Mouse (Mus musculus) forebrain, embryonic 16.5 days (tissue): ENCODE measurements around the gene Akp3. TPM values are rescaled to one million over a fixed set of nuclear protein-coding genes. Genes with fewer than 3 reads are reported as not detected.

Source experiments
- ATAC-seq: fragments of 200-750 bp; cut with Nextera tagmentation; 2 replicates; pipeline ENCODE4 v1.8.0; 2017; ENCODE audit warnings: mild to moderate bottlenecking, moderate library complexity
- H3K27ac ChIP-seq: fragments of 300-500 bp; sonication (generic); 2 replicates; pipeline ENCODE4 v1.5.1; 2014; ENCODE audit warnings: low read length, control low read depth
- H3K27me3 ChIP-seq: fragments of 300-500 bp; sonication (generic); replicated peaks from 2 replicates; pipeline ENCODE4 v1.6.1; 2014; ENCODE audit warnings: low read length; ENCODE audit not compliant: control insufficient read depth, insufficient read depth
- H3K36me3 ChIP-seq: fragments of 300-500 bp; sonication (generic); 2 replicates; pipeline ENCODE4 v1.6.1; 2014; ENCODE audit not compliant: control insufficient read depth, insufficient read depth
- H3K4me1 ChIP-seq: fragments of 300-500 bp; sonication (generic); replicated peaks from 2 replicates; pipeline ENCODE4 v1.6.1; 2014; ENCODE audit warnings: low read length; ENCODE audit not compliant: control insufficient read depth, insufficient read depth
- H3K4me2 ChIP-seq: fragments of 300-500 bp; sonication (generic); 2 replicates; pipeline ENCODE4 v1.6.1; 2014; ENCODE audit warnings: mild to moderate bottlenecking, low read length, control low read depth
- H3K4me3 ChIP-seq: fragments of 300-500 bp; sonication (generic); replicated peaks from 2 replicates; pipeline ENCODE4 v1.5.1; 2014; ENCODE audit warnings: mild to moderate bottlenecking, low read length, control low read depth
- H3K9ac ChIP-seq: fragments of 300-500 bp; sonication (generic); replicated peaks from 2 replicates; pipeline ENCODE4 v1.6.1; 2014; ENCODE audit warnings: low read depth, low read length, control low read depth
- H3K9me3 ChIP-seq: fragments of 300-500 bp; sonication (generic); 2 replicates; pipeline ENCODE4 v1.6.1; 2016; ENCODE audit warnings: low read length; ENCODE audit not compliant: control insufficient read depth
- WGBS: fragments of 180-500 bp; shearing (Covaris S2); extraction: QIAGEN DNeasy Blood & Tissue Kit; methylation state at CpG from one replicate; pipeline ENCODE4 v1.1.7; 2014; 5-methylcytosine and 5-hydroxymethylcytosine counted together
- polyA plus RNA-seq: library from polyadenylated mRNA; unstranded; fragments of >200 nt; fragmentation: Nextera tagmentation; extraction: Ambion mirVana; gene quantifications from 2 replicates; pipeline ENCODE4 v1.2.1, GENCODE M21; 2015

Akp3 gene
- polyA plus RNA-seq, 1 experiment from 2014 or later: not detected

- 33% methylated on average over 13 of the region's 13 CpGs for WGBS
- Histone ChIP-seq H3K27me3 (peaks cover 36% of the 10 kb centered on the region), H3K4me2 (no peak overlapping the region), H3K9ac (no peak overlapping the region), H3K36me3 (no peaks in the 10 kb centered on the region), H3K27ac (no peak overlapping the region), H3K4me1 (peaks cover 11% of the 10 kb centered on the region), H3K9me3 (no peaks in the 10 kb centered on the region), H3K4me3 (no peak overlapping the region)
- no peak for ATAC-seq
Observed at GRCm38 (mm10) chr1:87149422-87149821, 24.6 kb downstream of the Akp3 start.

GRCm38 (mm10) chr1:87151286-87151685, 26.5 kb downstream of the Akp3 start:
- Histone ChIP-seq H3K9me3 (no peaks in the 10 kb centered on the region), H3K9ac (no peak overlapping the region), H3K4me2 (no peak overlapping the region), H3K27ac (no peak overlapping the region), H3K36me3 (no peaks in the 10 kb centered on the region), H3K27me3 (peaks cover 55% of the 10 kb centered on the region), H3K4me3 (no peak overlapping the region), H3K4me1 (peaks cover 24% of the 10 kb centered on the region)
- WGBS: 80% methylated on average over 6 of the region's 6 CpGs
- no peak for ATAC-seq

- H3K9me3 ChIP-seq: no peaks in the 10 kb centered on the region
- WGBS: under 1% methylated on average over 72 of the region's 72 CpGs
- H3K4me2 ChIP-seq: peak overlapping the region; percentile 56
- no peak overlapping the region for H3K27ac ChIP-seq
- H3K4me3 ChIP-seq: peak overlapping the region; percentile 52
- H3K27me3 ChIP-seq: peaks cover 79% of the 10 kb centered on the region
- peak; percentile 37 for ATAC-seq
- peaks cover 24% of the 10 kb centered on the region for H3K4me1 ChIP-seq
- no peaks in the 10 kb centered on the region for H3K36me3 ChIP-seq
- peak overlapping the region; percentile 46 for H3K9ac ChIP-seq
Observed at GRCm38 (mm10) chr1:87153776-87154500, 29.2 kb downstream of the Akp3 start.

GRCm38 (mm10) chr1:87154501-87155120, 29.8 kb downstream of the Akp3 start:
- WGBS: 2% methylated on average over 58 of the region's 58 CpGs
- peaks cover 24% of the 10 kb centered on the region for H3K4me1 ChIP-seq
- H3K4me3 ChIP-seq: peak overlapping the region; percentile 52
- H3K27me3 ChIP-seq: peaks cover 79% of the 10 kb centered on the region
- no peaks in the 10 kb centered on the region for H3K9me3 ChIP-seq
- H3K36me3 ChIP-seq: no peaks in the 10 kb centered on the region
- peak; percentile 16; the same call in 1 of the 2 replicates for ATAC-seq
- no peak overlapping the region for H3K27ac ChIP-seq
- H3K4me2 ChIP-seq: peak overlapping the region; percentile 56
- peak overlapping the region; percentile 46 for H3K9ac ChIP-seq

GRCm38 (mm10) chr1:87155531-87156198, 30.9 kb downstream of the Akp3 start:
- peaks cover 81% of the 10 kb centered on the region for H3K27me3 ChIP-seq
- H3K9ac ChIP-seq: peak overlapping the region; percentile 59
- peak overlapping the region; percentile 52 for H3K4me3 ChIP-seq
- no peaks in the 10 kb centered on the region for H3K36me3 ChIP-seq
- no peak overlapping the region for H3K27ac ChIP-seq
- H3K9me3 ChIP-seq: no peaks in the 10 kb centered on the region
- peak overlapping the region; percentile 79 for H3K4me2 ChIP-seq
- ATAC-seq: peak; percentile 61
- peaks cover 24% of the 10 kb centered on the region for H3K4me1 ChIP-seq
- WGBS: 1% methylated on average over 43 of the region's 56 CpGs

GRCm38 (mm10) chr1:87156199-87156587, 31.4 kb downstream of the Akp3 start, which contains the start of gene Ecel1:
Gene Ecel1 (minus strand): TSS chr1:87156521.
- peak within 1 kb of the TSS; percentile 59 for H3K9ac ChIP-seq
- no peak within 1 kb of the TSS for H3K27ac ChIP-seq
- WGBS: 3% methylated on average over 11 of the region's 12 CpGs
- peaks cover 77% of the 10 kb centered on the region for H3K27me3 ChIP-seq
- H3K4me2 ChIP-seq: peak within 1 kb of the TSS; percentile 79
- ATAC-seq: no peak
- H3K4me1 ChIP-seq: peaks cover 24% of the 10 kb centered on the region
- peak within 1 kb of the TSS; percentile 52 for H3K4me3 ChIP-seq
- no peaks in the 10 kb centered on the region for H3K36me3 ChIP-seq
- H3K9me3 ChIP-seq: no peaks in the 10 kb centered on the region

GRCm38 (mm10) chr1:87159396-87159795, 34.6 kb downstream of the Akp3 start:
- WGBS: 87% methylated on average over 3 of the region's 3 CpGs
- Histone ChIP-seq H3K4me2 (no peak overlapping the region), H3K27me3 (peaks cover 45% of the 10 kb centered on the region), H3K4me1 (peaks cover 16% of the 10 kb centered on the region), H3K27ac (no peak overlapping the region), H3K9ac (no peak overlapping the region), H3K9me3 (no peaks in the 10 kb centered on the region), H3K4me3 (no peak overlapping the region), H3K36me3 (no peaks in the 10 kb centered on the region)
- ATAC-seq: no peak

GRCm38 (mm10) chr1:87164164-87164795, 39.5 kb downstream of the Akp3 start:
- H3K9ac ChIP-seq: no peak overlapping the region
- H3K4me2 ChIP-seq: no peak overlapping the region
- H3K27ac ChIP-seq: no peak overlapping the region
- no peak overlapping the region for H3K4me3 ChIP-seq
- 0 out of 2 replicates have a peak, but pooled peaks cover 2% of the 10 kb centered on the region for H3K27me3 ChIP-seq
- H3K36me3 ChIP-seq: no peaks in the 10 kb centered on the region
- 28% methylated on average over 9 of the region's 11 CpGs for WGBS
- H3K4me1 ChIP-seq: peaks cover 16% of the 10 kb centered on the region
- no peaks in the 10 kb centered on the region for H3K9me3 ChIP-seq
- peak; percentile 32; the same call in 1 of the 2 replicates for ATAC-seq

- H3K27me3 ChIP-seq: peaks cover 2% of the 10 kb centered on the region; the same call in 1 of the 2 replicates
- H3K4me3 ChIP-seq: no peak overlapping the region
- no peak overlapping the region for H3K27ac ChIP-seq
- peak; percentile 21 for ATAC-seq
- no peak overlapping the region for H3K9ac ChIP-seq
- peaks cover 21% of the 10 kb centered on the region for H3K4me1 ChIP-seq
- no peaks in the 10 kb centered on the region for H3K9me3 ChIP-seq
- 15% methylated on average over 9 of the region's 9 CpGs for WGBS
- H3K36me3 ChIP-seq: no peaks in the 10 kb centered on the region
- H3K4me2 ChIP-seq: no peak overlapping the region
Observed at GRCm38 (mm10) chr1:87164796-87165184, 40.0 kb downstream of the Akp3 start.
